Mouse (Mus musculus) forebrain, embryonic 16.5 days (tissue): ENCODE data around the gene Gm10912. TPM values are rescaled to one million over a fixed set of nuclear protein-coding genes. Genes with fewer than 3 reads are reported as not detected.
A peak's percentile ranks its signal among the peaks of the same experiment; 100 is the strongest.
"Not testable (repeated sequence)": the region's sequence is repeated elsewhere in the genome, so short reads cannot be mapped to it uniquely, and the experiment has no call there.

Source experiments
- ATAC-seq: fragments of 200-750 bp; cut with Nextera tagmentation; 2 replicates; pipeline ENCODE4 v1.8.0; 2017; ENCODE audit warnings: mild to moderate bottlenecking, moderate library complexity
- H3K27ac ChIP-seq: fragments of 300-500 bp; sonication (generic); 2 replicates; pipeline ENCODE4 v1.5.1; 2014; ENCODE audit warnings: low read length, control low read depth
- H3K27me3 ChIP-seq: fragments of 300-500 bp; sonication (generic); replicated peaks from 2 replicates; pipeline ENCODE4 v1.6.1; 2014; ENCODE audit warnings: low read length; ENCODE audit not compliant: control insufficient read depth, insufficient read depth
- H3K36me3 ChIP-seq: fragments of 300-500 bp; sonication (generic); 2 replicates; pipeline ENCODE4 v1.6.1; 2014; ENCODE audit not compliant: control insufficient read depth, insufficient read depth
- H3K4me1 ChIP-seq: fragments of 300-500 bp; sonication (generic); replicated peaks from 2 replicates; pipeline ENCODE4 v1.6.1; 2014; ENCODE audit warnings: low read length; ENCODE audit not compliant: control insufficient read depth, insufficient read depth
- H3K4me2 ChIP-seq: fragments of 300-500 bp; sonication (generic); 2 replicates; pipeline ENCODE4 v1.6.1; 2014; ENCODE audit warnings: mild to moderate bottlenecking, low read length, control low read depth
- H3K4me3 ChIP-seq: fragments of 300-500 bp; sonication (generic); replicated peaks from 2 replicates; pipeline ENCODE4 v1.5.1; 2014; ENCODE audit warnings: mild to moderate bottlenecking, low read length, control low read depth
- H3K9ac ChIP-seq: fragments of 300-500 bp; sonication (generic); replicated peaks from 2 replicates; pipeline ENCODE4 v1.6.1; 2014; ENCODE audit warnings: low read depth, low read length, control low read depth
- H3K9me3 ChIP-seq: fragments of 300-500 bp; sonication (generic); 2 replicates; pipeline ENCODE4 v1.6.1; 2016; ENCODE audit warnings: low read length; ENCODE audit not compliant: control insufficient read depth
- WGBS: fragments of 180-500 bp; shearing (Covaris S2); extraction: QIAGEN DNeasy Blood & Tissue Kit; methylation state at CpG from one replicate; pipeline ENCODE4 v1.1.7; 2014; 5-methylcytosine and 5-hydroxymethylcytosine counted together
- polyA plus RNA-seq: library from polyadenylated mRNA; unstranded; fragments of >200 nt; fragmentation: Nextera tagmentation; extraction: Ambion mirVana; gene quantifications from 2 replicates; pipeline ENCODE4 v1.2.1, GENCODE M21; 2015

The Gm10912 gene
- polyA plus RNA-seq, 1 experiment from 2014 or later: not detected

- H3K9me3 ChIP-seq, H3K4me2 ChIP-seq, H3K27ac ChIP-seq, H3K9ac ChIP-seq, ATAC-seq, H3K36me3 ChIP-seq, H3K4me3 ChIP-seq, H3K4me1 ChIP-seq, H3K27me3 ChIP-seq: not testable (repeated sequence)
- 80% methylated on average over 1 of the region's 1 CpGs for WGBS
Measured at GRCm38 (mm10) chr2:104087562-104087961, 21.9 kb downstream of the Gm10912 start.

DNA sequence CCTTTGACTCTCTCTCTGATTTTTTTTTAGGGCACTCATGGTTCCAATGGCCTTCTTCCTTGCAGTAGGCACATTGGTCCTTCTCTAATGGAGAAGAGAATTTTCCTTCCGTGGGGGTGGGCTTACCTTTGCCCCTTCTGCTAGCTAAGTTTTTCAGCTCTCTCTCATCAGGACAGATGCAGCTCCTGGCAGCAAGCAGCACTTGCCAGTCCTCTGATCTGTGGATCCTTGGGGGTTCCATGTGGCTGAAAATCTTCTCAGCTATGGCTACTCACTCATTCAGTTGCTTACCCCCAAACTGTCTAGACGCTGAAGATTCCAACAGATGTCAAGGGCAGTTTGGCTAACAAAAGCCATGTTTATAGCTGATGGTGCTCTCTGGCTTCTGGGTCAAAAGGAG, 27.7 kb downstream of the Gm10912 start:
- WGBS: 86% methylated on average over 2 of the region's 2 CpGs
- Histone ChIP-seq H3K36me3 (no peaks in the 10 kb centered on the region), H3K4me1 (0 out of 2 replicates have a peak, but pooled peaks cover 3% of the 10 kb centered on the region), H3K4me3 (no peak overlapping the region), H3K27me3 (no peaks in the 10 kb centered on the region), H3K9me3 (no peaks in the 10 kb centered on the region), H3K9ac (no peak overlapping the region), H3K4me2 (no peak overlapping the region), H3K27ac (no peak overlapping the region)
- no peak for ATAC-seq

DNA sequence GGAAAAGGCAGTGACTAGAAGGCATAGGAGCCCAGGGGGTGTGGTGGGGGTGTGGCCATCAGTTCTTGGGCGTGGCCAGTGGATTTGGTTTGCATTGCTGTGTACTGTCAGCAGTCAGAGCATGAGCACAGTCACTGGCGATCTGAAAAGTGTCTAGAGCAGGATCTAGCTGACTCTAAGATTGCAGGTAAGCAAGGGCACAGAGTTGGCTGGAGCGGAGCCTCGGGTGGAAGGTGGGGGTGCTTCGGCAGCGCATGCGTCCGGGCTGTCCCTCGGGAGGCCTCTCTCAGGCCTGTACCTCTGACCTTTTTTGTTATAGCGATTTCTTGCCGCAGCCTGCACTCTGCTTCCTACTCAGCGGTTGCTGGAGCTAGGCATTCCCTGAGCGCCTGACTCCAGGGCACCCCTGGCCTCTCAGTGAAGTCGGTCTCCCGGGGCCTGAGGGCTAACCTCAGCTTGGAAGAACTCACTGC, 30.2 kb downstream of the Gm10912 start, which contains the start of gene Cd59a:
Gene Cd59a (plus strand): TSS at position 61 of the 473 bp plus-strand sequence.
- H3K27me3 ChIP-seq: no peaks in the 10 kb centered on the region
- H3K27ac ChIP-seq: no peak within 1 kb of the TSS
- no peaks in the 10 kb centered on the region for H3K36me3 ChIP-seq
- peak within 1 kb of the TSS; percentile 44 for H3K4me2 ChIP-seq
- H3K4me1 ChIP-seq: 0 out of 2 replicates have a peak, but pooled peaks cover 3% of the 10 kb centered on the region
- peak within 1 kb of the TSS; percentile 37 for H3K4me3 ChIP-seq
- ATAC-seq: peak; percentile 82
- 8% methylated on average over 15 of the region's 15 CpGs for WGBS
- peak within 1 kb of the TSS; percentile 44 for H3K9ac ChIP-seq
- no peaks in the 10 kb centered on the region for H3K9me3 ChIP-seq

GRCm38 (mm10) chr2:104096256-104096655, 30.6 kb downstream of the Gm10912 start:
- ATAC-seq: no peak

DNA sequence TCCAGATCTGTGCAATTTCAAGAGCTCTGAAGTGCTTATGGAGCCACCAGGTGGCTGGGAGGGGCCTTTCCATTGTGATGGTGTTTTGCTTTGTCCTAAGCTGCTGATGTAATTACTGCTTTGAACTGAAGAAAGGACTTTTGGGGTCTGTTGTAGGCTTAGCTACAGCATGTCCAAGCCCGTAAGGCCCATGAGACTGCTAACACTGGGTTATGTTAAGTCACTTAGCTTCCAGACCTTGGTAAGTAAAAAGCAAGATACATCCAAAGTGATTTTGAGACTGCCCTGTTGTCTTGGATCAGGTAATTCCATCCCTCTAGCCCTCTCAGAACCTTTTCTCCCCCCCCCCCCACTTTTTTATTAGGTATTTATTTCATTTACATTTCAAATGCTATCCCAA, 31.2 kb downstream of the Gm10912 start:
- H3K36me3 ChIP-seq, H3K4me2 ChIP-seq, H3K4me1 ChIP-seq, H3K9ac ChIP-seq, H3K27me3 ChIP-seq, H3K27ac ChIP-seq, ATAC-seq, H3K4me3 ChIP-seq, H3K9me3 ChIP-seq: not testable (repeated sequence)
- 55% methylated on average over 1 of the region's 1 CpGs for WGBS

More at GRCm38 (mm10) chr2:104096256-104096655, 30.6 kb downstream of the Gm10912 start:
- H3K9ac ChIP-seq: no peak overlapping the region
- H3K4me3 ChIP-seq: peak overlapping the region; percentile 37
- peak overlapping the region; percentile 44 for H3K4me2 ChIP-seq
- WGBS: 44% methylated on average over 10 of the region's 10 CpGs
- no peaks in the 10 kb centered on the region for H3K36me3 ChIP-seq
- H3K9me3 ChIP-seq: no peaks in the 10 kb centered on the region
- H3K27ac ChIP-seq: no peak overlapping the region
- 0 out of 2 replicates have a peak, but pooled peaks cover 3% of the 10 kb centered on the region for H3K4me1 ChIP-seq
- no peaks in the 10 kb centered on the region for H3K27me3 ChIP-seq

GRCm38 (mm10) chr2:104097396-104097795, 31.8 kb downstream of the Gm10912 start:
- H3K4me2 ChIP-seq, H3K9me3 ChIP-seq, H3K27me3 ChIP-seq, H3K4me1 ChIP-seq, H3K36me3 ChIP-seq, ATAC-seq, H3K4me3 ChIP-seq, H3K27ac ChIP-seq, H3K9ac ChIP-seq: not testable (repeated sequence)
- WGBS: over 99% methylated on average over 4 of the region's 4 CpGs

GRCm38 (mm10) chr2:104098529-104099230, 33.1 kb downstream of the Gm10912 start:
- Histone ChIP-seq H3K4me1 (0 out of 2 replicates have a peak, but pooled peaks cover 3% of the 10 kb centered on the region), H3K4me2 (no peak overlapping the region), H3K27me3 (no peaks in the 10 kb centered on the region), H3K9ac (no peak overlapping the region), H3K27ac (no peak overlapping the region), H3K9me3 (no peaks in the 10 kb centered on the region), H3K4me3 (no peak overlapping the region), H3K36me3 (no peaks in the 10 kb centered on the region)
- ATAC-seq: no peak
- 52% methylated on average over 3 of the region's 3 CpGs for WGBS

GRCm38 (mm10) chr2:104099231-104099585, 33.6 kb downstream of the Gm10912 start:
- H3K9ac ChIP-seq: no peak overlapping the region
- no peaks in the 10 kb centered on the region for H3K9me3 ChIP-seq
- H3K36me3 ChIP-seq: no peaks in the 10 kb centered on the region
- no peak overlapping the region for H3K4me3 ChIP-seq
- WGBS: 97% methylated on average over 2 of the region's 2 CpGs
- H3K4me2 ChIP-seq: no peak overlapping the region
- H3K27ac ChIP-seq: no peak overlapping the region
- H3K27me3 ChIP-seq: no peaks in the 10 kb centered on the region
- 0 out of 2 replicates have a peak, but pooled peaks cover 3% of the 10 kb centered on the region for H3K4me1 ChIP-seq
- ATAC-seq: no peak

GRCm38 (mm10) chr2:104099946-104100345, 34.3 kb downstream of the Gm10912 start:
- Histone ChIP-seq H3K36me3 (no peaks in the 10 kb centered on the region), H3K27me3 (no peaks in the 10 kb centered on the region), H3K9ac (no peak overlapping the region), H3K9me3 (no peaks in the 10 kb centered on the region), H3K4me3 (no peak overlapping the region), H3K4me1 (0 out of 2 replicates have a peak, but pooled peaks cover 3% of the 10 kb centered on the region), H3K4me2 (no peak overlapping the region), H3K27ac (no peak overlapping the region)
- 34% methylated on average over 1 of the region's 1 CpGs for WGBS
- no peak for ATAC-seq
